Mouse (Mus musculus) cortical plate, adult 2 months (tissue): ENCODE results near the gene Dclk1.

Source experiments
- CTCF ChIP-seq: fragments of 200-500 bp; IDR thresholded peaks from 2 replicates; pipeline ENCODE4 v1.5.1; 2011; ENCODE audit warnings: mild to moderate bottlenecking, control low read depth, low read length; ENCODE audit not compliant: insufficient read depth; ENCODE audit errors: extremely low read depth
- POLR2A ChIP-seq: fragments of 200-500 bp; IDR thresholded peaks from 2 replicates; pipeline ENCODE4 v1.6.1; 2011; ENCODE audit warnings: mild to moderate bottlenecking, low read length, control low read depth; ENCODE audit not compliant: insufficient read depth; ENCODE audit errors: extremely low read depth

GRCm38 (mm10) chr3:55270345-55270744 is 28.2 kb downstream of the Dclk1 start:
- TF ChIP-seq CTCF (no peak), POLR2A (no peak)
